In the genomic region with DNA sequence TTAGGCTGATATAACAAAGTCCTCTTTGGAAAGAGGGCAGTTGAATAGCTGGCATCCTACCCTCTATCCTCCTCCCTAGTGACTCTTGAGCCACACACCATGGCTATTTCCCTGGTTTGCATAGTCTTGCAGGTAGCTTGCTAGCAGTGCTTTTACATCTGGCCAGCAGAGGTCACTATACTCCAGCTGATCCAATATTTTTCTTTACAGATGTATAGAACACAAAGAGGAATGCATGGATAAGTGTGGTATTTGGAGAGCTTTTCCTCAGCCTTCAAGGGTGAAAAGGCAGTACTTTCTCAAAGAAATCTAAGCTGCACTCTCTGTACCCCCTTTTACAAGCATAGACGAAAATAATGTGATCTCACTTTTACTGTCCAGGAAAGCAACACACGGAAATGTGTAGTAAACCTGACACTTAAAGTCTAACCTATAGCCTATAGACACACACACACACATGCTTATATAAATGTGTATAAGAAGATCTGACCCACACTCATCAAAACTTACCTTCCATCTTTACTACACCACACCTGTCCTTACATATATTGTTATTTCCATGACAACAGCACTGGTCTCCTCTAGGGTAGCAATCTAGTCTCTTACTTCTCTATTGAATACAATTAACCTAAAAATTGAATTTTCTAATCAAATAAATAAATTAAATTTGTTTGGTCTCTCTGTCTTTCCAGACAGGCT, we compare ENCODE assay signal across 8 mouse cellular contexts.
DNase-seq lines count a peak whose midpoint lies in the region; ATAC-seq and TF ChIP-seq lines count a peak whose summit lies in the region.

No protein-coding gene starts in this region.

- peak; percentile 66 for TF ChIP-seq CTCF in cerebellum, adult 2 months (IDR thresholded peaks at IDR 0.05; ENCODE audit: borderline replicate concordance, insufficient read depth, low read depth, low read length)
- TF ChIP-seq CTCF in forebrain, postnatal 0 days (IDR thresholded peaks at IDR 0.05; ENCODE audit: low read depth): peak; percentile 92
- TF ChIP-seq CTCF in liver, postnatal 0 days (IDR thresholded peaks at IDR 0.05; ENCODE audit: low read depth): peak; percentile 80

- H3K36me3 ChIP-seq in forebrain, postnatal 0 days (ENCODE audit: insufficient read depth): no peaks in the 10 kb centered on the region
- no peaks in the 10 kb centered on the region for H3K36me3 ChIP-seq in liver, postnatal 0 days (replicated peaks; ENCODE audit: insufficient read depth, low read length)
- H3K36me3 ChIP-seq in neural tube, embryonic 13.5 days: no peaks in the 10 kb centered on the region

- peak; percentile 28 for DNase-seq in urinary bladder, postnatal 25 days (ENCODE audit: low spot score)
- DNase-seq in urinary bladder, postnatal 4 days (ENCODE audit: low spot score in 2 of 2): no peak
- peak; percentile 37 to 51 for DNase-seq in cerebellum, adult 2 months
- peak; percentile 89 for DNase-seq in forebrain, postnatal 0 days
- peak; percentile 29 to 41 for DNase-seq in kidney, adult 8-10 months
- DNase-seq in liver, postnatal 0 days: peak; percentile 53
- DNase-seq in ovary, postnatal 10 days (ENCODE audit: low spot score): no peak

- no peak for TF ChIP-seq POLR2A in cerebellum, adult 2 months (IDR thresholded peaks at IDR 0.05; ENCODE audit: borderline replicate concordance, insufficient read depth, low read length)

- H3K27ac ChIP-seq in cerebellum, adult 2 months (ENCODE audit: insufficient read depth, low read length): no peak overlapping the region
- H3K27ac ChIP-seq in forebrain, postnatal 0 days (ENCODE audit: low read depth, low read length): no peak overlapping the region
- H3K27ac ChIP-seq in liver, postnatal 0 days (ENCODE audit: low read depth): no peak overlapping the region
- H3K27ac ChIP-seq in neural tube, embryonic 13.5 days (replicated peaks): no peak overlapping the region

- no peak overlapping the region for H3K4me2 ChIP-seq in forebrain, postnatal 0 days (ENCODE audit: low read depth)
- H3K4me2 ChIP-seq in liver, postnatal 0 days (ENCODE audit: low read depth, low read length): no peak overlapping the region
- H3K4me2 ChIP-seq in neural tube, embryonic 13.5 days: no peak overlapping the region

- no peaks in the 10 kb centered on the region for H3K4me1 ChIP-seq in cerebellum, adult 2 months (ENCODE audit: control insufficient read depth, insufficient read depth, low read length)
- no peaks in the 10 kb centered on the region for H3K4me1 ChIP-seq in forebrain, postnatal 0 days (ENCODE audit: insufficient read depth)
- no peaks in the 10 kb centered on the region for H3K4me1 ChIP-seq in liver, postnatal 0 days (ENCODE audit: insufficient read depth)
- H3K4me1 ChIP-seq in neural tube, embryonic 13.5 days (replicated peaks): no peaks in the 10 kb centered on the region

- no peak overlapping the region for H3K4me3 ChIP-seq in cerebellum, adult 2 months (replicated peaks; ENCODE audit: insufficient read depth, low read depth, low read length)
- no peak overlapping the region for H3K4me3 ChIP-seq in forebrain, postnatal 0 days (ENCODE audit: low read depth, low read length)
- no peak overlapping the region for H3K4me3 ChIP-seq in liver, postnatal 0 days (ENCODE audit: low read depth, low read length)
- no peak overlapping the region for H3K4me3 ChIP-seq in neural tube, embryonic 13.5 days

- no peak overlapping the region for H3K9ac ChIP-seq in forebrain, postnatal 0 days
- H3K9ac ChIP-seq in liver, postnatal 0 days (replicated peaks): no peak overlapping the region
- no peak overlapping the region for H3K9ac ChIP-seq in neural tube, embryonic 13.5 days

- ATAC-seq in forebrain, postnatal 0 days: peak; percentile 81
- ATAC-seq in liver, postnatal 0 days: peak; percentile 36; the same call in 1 of the 2 replicates
- peak; percentile 89; the same call in 1 of the 2 replicates for ATAC-seq in neural tube, embryonic 13.5 days (ENCODE audit: low read depth)

- WGBS in cerebellum, adult 2 months: 60% methylated on average over 2 of the region's 2 CpGs
- 49% methylated on average over 2 of the region's 2 CpGs for WGBS in forebrain, postnatal 0 days
- 55% methylated on average over 2 of the region's 2 CpGs for WGBS in liver, postnatal 0 days (ENCODE audit: insufficient replicate concordance)
- WGBS in neural tube, embryonic 13.5 days: 56% methylated on average over 2 of the region's 2 CpGs

- H3K27me3 ChIP-seq in cerebellum, adult 2 months (ENCODE audit: control insufficient read depth, insufficient read depth, low read length): no peaks in the 10 kb centered on the region; the same call in 1 of the 2 replicates
- no peaks in the 10 kb centered on the region for H3K27me3 ChIP-seq in forebrain, postnatal 0 days (ENCODE audit: insufficient read depth, low read length)
- H3K27me3 ChIP-seq in liver, postnatal 0 days (ENCODE audit: insufficient read depth, low read length): no peaks in the 10 kb centered on the region
- no peaks in the 10 kb centered on the region for H3K27me3 ChIP-seq in neural tube, embryonic 13.5 days

- H3K9me3 ChIP-seq in forebrain, postnatal 0 days (ENCODE audit: low read length): no peaks in the 10 kb centered on the region
- no peaks in the 10 kb centered on the region for H3K9me3 ChIP-seq in liver, postnatal 0 days (ENCODE audit: low read length)
- H3K9me3 ChIP-seq in neural tube, embryonic 13.5 days: no peaks in the 10 kb centered on the region

- no peak for TF ChIP-seq EP300 in liver, postnatal 0 days (IDR thresholded peaks at IDR 0.05; ENCODE audit: low read depth)

Comparison
In these comparisons a context has a peak if more than half of its experiments do, and no peak if none do; other contexts are left out.
1. DNase-seq: peak in urinary bladder, postnatal 25 days (single experiment), cerebellum, adult 2 months (2 of 2), forebrain, postnatal 0 days (single experiment), kidney, adult 8-10 months (2 of 2) and liver, postnatal 0 days (single experiment); none in urinary bladder, postnatal 4 days (0 of 2) and ovary, postnatal 10 days (single experiment).
2. ATAC-seq: peak in every context shown above with its lines; median percentile 89 in neural tube, embryonic 13.5 days; 81 in forebrain, postnatal 0 days; 36 in liver, postnatal 0 days.
3. Peak in every context shown above with its lines, with median percentiles within 50 percentile points of each other: CTCF ChIP-seq.